Mouse (Mus musculus): ENCODE measurements at regions not wholly inside any gene's neighbourhood (a gene's known extent, or its start where the extent isn't known, plus 50 kb on each side); places are given as distances from the start of the nearest gene placed in this dataset.

DNA sequence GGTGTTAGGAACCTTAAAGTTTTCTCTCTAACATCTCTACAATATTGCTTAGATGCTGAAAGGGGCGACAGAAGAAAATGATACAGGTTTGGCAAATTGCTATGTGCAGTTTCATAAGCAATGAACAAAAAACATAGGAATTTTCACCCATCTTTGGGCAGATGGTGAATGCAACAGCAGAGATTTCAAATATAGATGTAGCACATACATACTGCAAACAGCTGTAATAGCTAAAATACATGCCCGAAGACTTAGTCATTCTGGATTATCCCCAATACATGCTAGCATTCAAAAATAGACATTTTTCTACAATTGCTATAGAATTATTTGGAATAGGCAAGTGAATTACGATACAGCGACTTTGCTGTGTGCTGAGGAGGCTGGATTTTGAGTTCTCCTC, 544.1 kb downstream of the D3Ertd751e start:
- DNase-seq (ENCODE audit: low spot score in 2 of 2): no peak

DNA sequence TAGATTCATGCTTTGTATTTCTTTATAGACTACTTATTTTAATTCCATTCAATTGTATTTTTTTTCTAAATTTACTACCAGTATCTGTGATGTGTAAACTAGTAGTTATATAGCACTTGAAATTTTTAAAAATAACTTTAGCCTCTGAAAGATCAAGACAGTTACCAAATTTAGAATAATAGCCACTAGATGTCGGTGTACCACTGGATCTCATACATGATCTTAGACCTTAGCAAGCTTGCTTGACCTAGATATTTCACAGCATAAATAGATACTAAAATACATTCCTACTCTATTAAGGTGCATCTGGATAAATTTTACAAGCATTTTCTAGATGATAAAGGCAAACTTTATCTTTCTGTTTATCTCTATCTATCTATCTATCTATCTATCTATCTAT, 570.0 kb downstream of the D3Ertd751e start:
- no peak for DNase-seq (ENCODE audit: low spot score in 2 of 2)

GRCm38 (mm10) chr3:42327708-42328107, 585.3 kb downstream of the D3Ertd751e start:
- no peak for DNase-seq (ENCODE audit: low spot score in 2 of 2)

DNA sequence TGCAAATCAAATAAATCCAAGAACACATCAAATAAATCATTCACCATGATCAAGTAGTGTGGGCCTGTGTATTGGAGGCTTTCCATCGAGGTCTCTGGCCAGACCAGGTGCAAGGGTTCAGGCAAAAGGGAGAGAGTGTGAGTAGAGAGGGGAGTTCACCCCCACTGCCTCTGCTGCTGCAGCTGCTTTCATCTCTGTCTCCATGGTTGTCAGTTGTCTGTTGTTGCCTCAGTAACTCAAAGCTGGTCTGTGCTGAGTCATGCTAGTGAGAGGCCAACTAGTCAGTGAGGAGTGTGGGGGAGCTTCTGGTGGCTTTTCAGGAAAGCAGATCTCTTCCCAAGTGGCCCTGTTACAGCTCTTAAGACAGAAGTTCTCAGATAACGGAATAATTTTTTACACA, 600.4 kb downstream of the D3Ertd751e start:
- DNase-seq (ENCODE audit: low spot score in 2 of 2): peak in 1 of 2 experiments; percentile 4

- no peak for DNase-seq (ENCODE audit: low spot score in 2 of 2)
Measured at GRCm38 (mm10) chr3:42376785-42377184, 634.4 kb downstream of the D3Ertd751e start.

DNA sequence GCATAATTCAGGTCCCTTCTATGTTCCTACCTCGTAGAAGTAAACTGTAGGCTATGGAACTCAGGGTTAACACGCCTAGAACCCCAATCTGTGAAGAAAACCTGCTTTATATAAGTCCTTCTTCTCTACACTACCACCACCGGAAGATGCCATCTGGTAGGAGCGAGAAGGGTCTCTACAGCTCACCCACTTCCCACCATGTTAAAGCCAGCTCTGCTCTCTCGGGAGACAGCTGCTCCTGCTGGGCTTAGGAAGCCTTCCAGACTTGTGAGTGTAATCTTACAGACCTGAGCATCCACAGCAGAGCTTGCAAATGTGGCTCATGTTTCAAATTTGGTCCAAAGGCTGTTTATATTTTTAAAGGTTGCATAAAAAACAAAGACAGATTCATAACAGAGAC, 639.7 kb downstream of the D3Ertd751e start:
- DNase-seq (ENCODE audit: low spot score in 2 of 2): peak; percentile 10 to 11

GRCm38 (mm10) chr3:42402716-42403115, 660.3 kb downstream of the D3Ertd751e start:
- no peak for DNase-seq (ENCODE audit: low spot score in 2 of 2)

GRCm38 (mm10) chr3:42408958-42409633, 666.7 kb downstream of the D3Ertd751e start:
- DNase-seq (ENCODE audit: low spot score in 2 of 2): no peak

- DNase-seq (ENCODE audit: low spot score in 2 of 2): no peak
Measured at GRCm38 (mm10) chr3:42427363-42427762, 685.0 kb downstream of the D3Ertd751e start.

- DNase-seq (ENCODE audit: low spot score in 2 of 2): no peak
Measured at GRCm38 (mm10) chr3:42449575-42449974, 707.2 kb downstream of the D3Ertd751e start.

- no peak for DNase-seq (ENCODE audit: low spot score in 2 of 2)
Measured at GRCm38 (mm10) chr3:42464353-42464752, 721.9 kb downstream of the D3Ertd751e start.

GRCm38 (mm10) chr3:42467125-42467524, 724.7 kb downstream of the D3Ertd751e start:
- DNase-seq (ENCODE audit: low spot score in 2 of 2): no peak

DNA sequence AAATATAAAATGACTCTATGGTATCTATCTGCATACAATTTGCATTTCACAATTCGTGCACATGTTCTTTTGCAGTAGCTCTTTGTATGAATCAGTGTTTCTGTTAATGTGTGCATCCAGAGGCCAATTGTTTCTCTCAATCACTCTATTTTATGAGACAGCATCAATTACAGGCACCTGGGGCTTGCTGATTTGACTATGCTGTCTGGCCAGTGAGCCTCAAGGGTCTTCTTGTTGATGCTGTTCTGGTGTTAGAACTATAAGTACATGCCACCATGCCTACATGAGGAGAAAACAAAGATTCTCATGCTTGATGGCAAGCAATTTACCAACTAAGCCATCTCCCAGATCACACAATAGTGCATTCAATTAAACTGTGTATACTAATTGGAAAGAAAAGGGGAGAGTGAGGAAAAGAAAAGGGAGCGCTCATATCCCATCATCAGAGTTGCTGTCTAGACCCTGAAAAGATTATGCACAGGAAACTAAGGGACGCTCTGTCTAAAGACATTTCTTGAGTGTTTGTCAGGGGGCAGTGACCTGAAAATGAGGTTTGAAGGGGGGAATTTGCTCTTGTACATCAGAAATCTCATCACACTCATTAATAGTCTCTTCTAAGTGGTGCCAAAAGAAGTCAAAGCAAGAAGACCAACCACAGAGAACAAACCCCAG, 772.6 kb downstream of the D3Ertd751e start:
- no peak for DNase-seq (ENCODE audit: low spot score in 2 of 2)

- no peak for DNase-seq (ENCODE audit: low spot score in 2 of 2)
Measured at GRCm38 (mm10) chr3:42516286-42516685, 773.9 kb downstream of the D3Ertd751e start.

- DNase-seq (ENCODE audit: low spot score in 2 of 2): peak in 1 of 2 experiments; percentile 20
Measured at GRCm38 (mm10) chr3:42531397-42531796, 789.0 kb downstream of the D3Ertd751e start.

DNA sequence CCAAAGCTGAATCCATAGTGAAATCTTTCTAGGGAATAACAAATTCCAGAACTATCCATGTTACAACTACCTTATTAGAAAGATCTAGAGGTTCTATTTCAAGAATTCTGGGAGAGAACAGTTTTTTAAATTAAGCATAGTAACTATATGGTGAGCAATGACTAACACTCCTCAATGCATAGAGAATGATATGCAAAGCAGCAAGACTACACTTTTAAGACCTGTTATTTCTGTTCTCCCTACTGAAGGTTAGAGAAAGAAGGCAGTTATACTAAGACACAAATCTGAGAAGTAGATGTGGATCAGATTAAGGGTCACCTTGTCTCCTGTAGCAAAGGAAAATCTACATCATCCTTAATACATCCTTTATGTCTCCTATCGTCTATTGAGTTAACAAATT, 824.3 kb downstream of the D3Ertd751e start:
- DNase-seq (ENCODE audit: low spot score in 2 of 2): no peak

DNA sequence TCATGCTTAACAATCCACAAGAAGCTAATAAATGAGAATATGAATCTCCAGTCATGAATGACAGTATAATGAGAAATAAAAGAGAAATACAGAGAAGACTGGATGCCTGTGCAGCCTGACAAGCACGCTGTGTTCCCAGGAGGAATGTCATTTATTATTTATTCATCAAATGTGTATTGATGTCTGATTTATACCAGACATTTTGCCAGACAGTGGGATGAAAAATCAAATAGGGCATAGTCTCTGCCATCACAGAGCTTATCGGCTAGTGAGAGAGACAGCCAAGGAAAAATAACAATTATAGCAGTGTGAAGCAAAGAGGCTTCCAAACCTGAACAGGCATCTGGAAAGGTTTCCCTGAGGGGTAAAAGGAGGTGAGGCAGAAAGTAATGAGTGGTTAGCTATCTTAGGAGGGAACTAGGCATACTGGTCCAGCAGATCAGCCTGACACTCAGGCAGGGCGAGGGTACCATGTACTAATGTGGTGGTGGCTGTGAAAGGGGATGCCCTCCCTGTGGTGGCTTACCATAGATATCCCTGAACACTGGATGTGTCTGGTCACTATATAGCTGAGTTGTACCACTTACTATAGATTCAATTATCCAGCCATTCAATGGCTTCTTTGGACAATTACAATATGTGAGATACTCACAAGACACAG, 828.1 kb downstream of the D3Ertd751e start:
- no peak for DNase-seq (ENCODE audit: low spot score in 2 of 2)

- DNase-seq (ENCODE audit: low spot score in 2 of 2): no peak
Measured at GRCm38 (mm10) chr3:42571877-42572459, 829.6 kb downstream of the D3Ertd751e start.

- no peak for DNase-seq (ENCODE audit: low spot score in 2 of 2)
Measured at GRCm38 (mm10) chr3:42573155-42573554, 830.7 kb downstream of the D3Ertd751e start.

- DNase-seq (ENCODE audit: low spot score in 2 of 2): no peak
Measured at GRCm38 (mm10) chr3:42582311-42582710, 839.9 kb downstream of the D3Ertd751e start.

- no peak for DNase-seq (ENCODE audit: low spot score in 2 of 2)
Measured at GRCm38 (mm10) chr3:42587296-42587932, 845.0 kb downstream of the D3Ertd751e start.

GRCm38 (mm10) chr3:42589516-42589915, 847.1 kb downstream of the D3Ertd751e start:
- DNase-seq (ENCODE audit: low spot score in 2 of 2): no peak

Measured in frontal cortex, postnatal 10 days (tissue).